Mouse (Mus musculus) CH12.LX (cell line): ENCODE results near the gene Vav2.

Source experiments
- BHLHE40 ChIP-seq: IDR thresholded peaks from 2 replicates; pipeline ENCODE4 v1.6.1; 2011; ENCODE audit warnings: mild to moderate bottlenecking, low read depth, low read length, improper control_type of control experiment
- CHD1 ChIP-seq: IDR thresholded peaks from 2 replicates; pipeline ENCODE4 v1.6.1; 2012; ENCODE audit warnings: low read depth, low read length, improper control_type of control experiment, inconsistent platforms
- CTCF ChIP-seq, 2 experiments: IDR thresholded peaks in 1 of 2; conservative IDR thresholded peaks in 1 of 2; 2 replicates each; pipeline ENCODE4 v1.5.1; 2011 to 2012; ENCODE audit warnings: low read depth in 2 of 2, low read length in 2 of 2, improper control_type of control experiment in 1 of 2, inconsistent platforms in 1 of 2, mild to moderate bottlenecking in 1 of 2, moderate library complexity in 1 of 2
- E2F4 ChIP-seq: IDR thresholded peaks from 2 replicates; pipeline ENCODE4 v1.6.1; 2011; ENCODE audit warnings: low read depth, low read length, improper control_type of control experiment; ENCODE audit not compliant: insufficient replicate concordance
- EP300 ChIP-seq: IDR thresholded peaks from 2 replicates; pipeline ENCODE4 v1.6.1; 2011; ENCODE audit warnings: low read length, improper control_type of control experiment
- HCFC1 ChIP-seq: IDR thresholded peaks from 2 replicates; pipeline ENCODE4 v1.6.1; 2012; ENCODE audit warnings: low read depth, mild to moderate bottlenecking, inconsistent platforms, low read length, improper control_type of control experiment
- JUND ChIP-seq: conservative IDR thresholded peaks from 2 replicates; pipeline ENCODE4 v1.6.1; 2011; ENCODE audit warnings: low read depth, low read length, improper control_type of control experiment
- POLR2A ChIP-seq: IDR thresholded peaks from 2 replicates; pipeline ENCODE4 v1.6.1; 2011; ENCODE audit warnings: low read depth, mild to moderate bottlenecking, improper control_type of control experiment, low read length
- POLR2AphosphoS2 ChIP-seq: IDR thresholded peaks from 2 replicates; pipeline ENCODE4 v1.6.1; 2011; ENCODE audit warnings: low read depth, low read length, improper control_type of control experiment
- RAD21 ChIP-seq: IDR thresholded peaks from 2 replicates; pipeline ENCODE4 v1.6.1; 2011; ENCODE audit warnings: low read depth, mild to moderate bottlenecking, low read length, improper control_type of control experiment, moderate library complexity
- TCF12 ChIP-seq: IDR thresholded peaks from 2 replicates; pipeline ENCODE4 v1.6.1; 2014; ENCODE audit warnings: low read depth, mild to moderate bottlenecking, inconsistent platforms, low read length, improper control_type of control experiment
- UBTF ChIP-seq: IDR thresholded peaks from 2 replicates; pipeline ENCODE4 v1.6.1; 2012; ENCODE audit warnings: low read depth, mild to moderate bottlenecking, inconsistent platforms, low read length, improper control_type of control experiment, moderate library complexity
- USF1 ChIP-seq: IDR thresholded peaks from 2 replicates; pipeline ENCODE4 v1.6.1; 2014; ENCODE audit warnings: low read depth, mild to moderate bottlenecking, inconsistent platforms, low read length, improper control_type of control experiment
- ZMIZ1 ChIP-seq: IDR thresholded peaks from 2 replicates; pipeline ENCODE4 v1.6.1; 2012; ENCODE audit warnings: low read depth, mild to moderate bottlenecking, inconsistent platforms, low read length, improper control_type of control experiment

DNA sequence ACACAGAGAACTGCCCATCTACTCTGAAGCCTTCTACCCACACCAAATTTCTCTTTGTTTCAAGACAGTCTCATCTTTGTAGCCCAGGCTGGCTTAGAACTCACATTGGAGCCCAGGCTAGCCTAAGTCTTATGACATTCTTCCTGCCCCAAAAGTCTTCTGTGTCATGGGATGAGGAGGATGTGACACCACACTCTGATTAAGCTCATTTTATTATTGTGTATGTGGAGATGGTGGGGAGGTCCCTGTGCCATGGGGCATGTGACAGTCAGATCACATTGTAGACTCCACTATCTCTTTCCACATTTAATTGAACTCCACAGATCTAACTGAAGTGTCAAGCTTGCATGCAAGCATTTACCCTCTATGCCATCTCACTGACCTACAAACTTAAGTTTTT is 122.8 kb downstream of the Vav2 start:
- TF ChIP-seq EP300 (no peak), CTCF (conservative IDR thresholded peaks at IDR 0.05 in 1 of 2, IDR thresholded peaks at IDR 0.05 in 1 of 2; ENCODE audit: low read depth in 2 of 2, low read length in 2 of 2) (no peak), POLR2A (no peak), POLR2AphosphoS2 (no peak), RAD21 (no peak), E2F4 (no peak), JUND (no peak), ZMIZ1 (no peak), USF1 (no peak), BHLHE40 (no peak), TCF12 (no peak), UBTF (no peak), CHD1 (no peak), HCFC1 (no peak)
